Mouse (Mus musculus): ENCODE results near the gene Chd9. TPM values are rescaled to one million over a fixed set of nuclear protein-coding genes. Genes with fewer than 3 reads are reported as not detected.

Chd9 gene
- polyA plus RNA-seq, 1 experiment from 2014 or later: 53.5 TPM

DNA sequence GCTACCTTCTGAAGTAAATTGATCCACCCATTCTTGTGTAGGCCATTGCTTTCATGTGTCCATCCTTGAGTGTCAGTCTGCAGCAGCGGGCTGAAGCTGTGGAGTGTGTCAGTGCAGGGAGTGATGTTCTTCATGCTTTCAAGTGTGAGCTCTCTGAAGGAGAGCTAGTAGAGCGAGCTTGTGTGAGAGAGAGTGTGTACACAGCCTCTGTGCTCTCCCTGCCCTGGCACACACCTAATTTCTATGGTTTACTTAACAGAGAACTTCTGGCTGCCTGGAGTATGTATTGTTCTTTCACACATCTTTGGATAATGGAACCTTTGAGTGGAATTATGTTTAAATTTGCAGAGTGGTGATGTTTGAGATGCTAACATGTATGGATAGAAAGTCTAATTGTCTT is 261.4 kb downstream of the Chd9 start:
- no peak for ATAC-seq (ENCODE audit: insufficient number of reproducible peaks, low FRiP score)

DNA sequence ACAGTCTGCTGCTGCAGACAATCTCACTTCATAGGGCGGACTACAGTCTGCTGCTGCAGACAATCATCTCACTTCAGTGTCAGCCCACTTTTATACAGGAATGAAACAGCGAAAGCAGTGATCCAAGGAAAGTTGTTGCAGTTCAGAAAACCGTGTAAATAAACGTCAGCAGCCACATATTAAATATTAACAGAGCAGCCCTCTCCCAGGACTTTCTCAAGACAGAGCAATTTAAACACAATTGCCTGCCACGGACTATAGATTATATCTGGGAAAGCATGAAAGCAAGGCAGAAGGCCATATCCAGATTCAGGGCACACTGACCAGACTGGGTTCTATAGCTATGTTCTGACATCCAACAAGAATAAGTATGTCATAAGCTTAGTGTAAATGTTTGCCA is 266.0 kb downstream of the Chd9 start:
- Histone ChIP-seq H3K4me1 (replicated peaks) (peaks cover 4% of the 10 kb centered on the region), H3K36me3 (peaks cover 53% of the 10 kb centered on the region), H3K27me3 (replicated peaks) (no peaks in the 10 kb centered on the region), H3K4me2 (no peak overlapping the region), H3K4me3 (no peak overlapping the region), H3K9ac (no peak overlapping the region), H3K9me3 (replicated peaks) (no peaks in the 10 kb centered on the region), H3K27ac (ENCODE audit: poor library complexity, severe bottlenecking) (no peak overlapping the region)
- WGBS: 84% methylated on average over 5 of the region's 5 CpGs
- ATAC-seq (ENCODE audit: insufficient number of reproducible peaks, low FRiP score): no peak

More for the DNA sequence above, 261.4 kb downstream of the Chd9 start:
- peaks cover 58% of the 10 kb centered on the region for H3K36me3 ChIP-seq
- H3K4me1 ChIP-seq (replicated peaks): no peaks in the 10 kb centered on the region
- WGBS: 91% methylated on average over 2 of the region's 2 CpGs
- H3K4me2 ChIP-seq: no peak overlapping the region
- H3K9me3 ChIP-seq (replicated peaks): no peaks in the 10 kb centered on the region
- H3K27me3 ChIP-seq (replicated peaks): no peaks in the 10 kb centered on the region
- no peak overlapping the region for H3K4me3 ChIP-seq
- H3K9ac ChIP-seq: no peak overlapping the region
- H3K27ac ChIP-seq (ENCODE audit: poor library complexity, severe bottlenecking): no peak overlapping the region

GRCm38 (mm10) chr8:91098106-91098505 is 270.0 kb downstream of the Chd9 start:
- Histone ChIP-seq H3K9me3 (replicated peaks) (no peaks in the 10 kb centered on the region), H3K4me3 (no peak overlapping the region), H3K36me3 (peaks cover 48% of the 10 kb centered on the region), H3K27me3 (replicated peaks) (no peaks in the 10 kb centered on the region), H3K9ac (no peak overlapping the region), H3K4me2 (no peak overlapping the region), H3K27ac (ENCODE audit: poor library complexity, severe bottlenecking) (no peak overlapping the region), H3K4me1 (replicated peaks) (peaks cover 4% of the 10 kb centered on the region)
- no peak for ATAC-seq (ENCODE audit: insufficient number of reproducible peaks, low FRiP score)
- 58% methylated on average over 6 of the region's 6 CpGs for WGBS

Small RNAs within 50 kb of the gene (microRNA-seq; reads per million reads assigned to microRNA genes)
- not detected for gene Gm44382

Other genes starting within 250 kb of the Chd9 start
- gene Gm19935, start 11.0 kb upstream of the Chd9 start, polyA plus RNA-seq (2016; fragmentation: Nextera tagmentation; extraction: Ambion mirVana): not detected in 2 replicates
- gene Rbl2, start 241.7 kb downstream of the Chd9 start, polyA plus RNA-seq (2016; fragmentation: Nextera tagmentation; extraction: Ambion mirVana): 18.5 and 21.1 TPM in 2 replicates